Mouse (Mus musculus) lung, adult 2 months (tissue): ENCODE data around the gene Foxa2.

Experiments
- CTCF ChIP-seq: fragments of 200-500 bp; IDR thresholded peaks from 2 replicates; pipeline ENCODE4 v1.5.1; 2011; ENCODE audit warnings: mild to moderate bottlenecking, low read length, control low read depth; ENCODE audit not compliant: insufficient read depth
- POLR2A ChIP-seq: fragments of 200-500 bp; IDR thresholded peaks from 2 replicates; pipeline ENCODE4 v1.6.1; 2011; ENCODE audit warnings: low read depth, mild to moderate bottlenecking, control low read depth, low read length, borderline replicate concordance; ENCODE audit errors: extremely low read depth

DNA sequence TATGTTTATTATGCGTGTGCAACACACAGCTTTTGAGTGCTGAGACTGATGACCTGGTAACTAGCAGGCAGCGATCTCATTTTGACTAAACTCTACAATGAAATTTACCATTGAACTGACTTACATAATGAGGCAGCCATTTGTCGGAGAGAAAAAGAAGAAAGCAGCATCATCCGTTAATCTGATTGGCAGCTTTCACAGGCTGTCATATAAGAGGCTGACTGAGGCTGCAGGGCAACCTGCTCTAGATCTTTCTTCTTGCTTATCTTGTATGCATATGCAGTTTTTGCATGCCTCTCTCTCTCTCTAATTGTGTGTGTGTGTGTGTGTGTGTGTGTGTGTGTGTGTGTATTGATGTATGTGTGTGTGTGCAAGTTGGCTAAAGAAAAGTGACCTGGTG lies 38.4 kb upstream of the Foxa2 start:
- TF ChIP-seq POLR2A (no peak), CTCF (no peak)
